Mouse (Mus musculus) yolk sac, embryonic 10.5 days (tissue): ENCODE measurements around the gene Ephb1.

Source experiments
- DNase-seq: peaks from one replicate; pipeline ENCODE4 v3.0.0-alpha.2; 2017; ENCODE audit warnings: low spot score

Gene Ephb1

GRCm38 (mm10) chr9:102354561-102354973 lies at the start of gene Ephb1:
Gene Ephb1 (minus strand): TSS chr9:102354693.
- peak; percentile 82 for DNase-seq

- peak; percentile 47 for DNase-seq
Observed at GRCm38 (mm10) chr9:102403086-102404021, 48.9 kb upstream of the Ephb1 start.

GRCm38 (mm10) chr9:102402671-102403070 lies 48.2 kb upstream of the Ephb1 start:
- DNase-seq, result peak; percentile 57

- peak; percentile 66 for DNase-seq
Observed at GRCm38 (mm10) chr9:102388266-102388665, 33.8 kb upstream of the Ephb1 start.

- DNase-seq, result no peak
Observed at GRCm38 (mm10) chr9:102386816-102387215, 32.3 kb upstream of the Ephb1 start.

- no peak for DNase-seq
Observed at GRCm38 (mm10) chr9:102380235-102380634, 25.7 kb upstream of the Ephb1 start.

GRCm38 (mm10) chr9:102374661-102375060 lies 20.2 kb upstream of the Ephb1 start:
- no peak for DNase-seq

- no peak for DNase-seq
Observed at GRCm38 (mm10) chr9:102373886-102374285, 19.4 kb upstream of the Ephb1 start.

GRCm38 (mm10) chr9:102371936-102372335 lies 17.4 kb upstream of the Ephb1 start:
- no peak for DNase-seq

- no peak for DNase-seq
Observed at GRCm38 (mm10) chr9:102371036-102371770, 16.7 kb upstream of the Ephb1 start.

GRCm38 (mm10) chr9:102370141-102370540 lies 15.6 kb upstream of the Ephb1 start:
- DNase-seq, result no peak

- no peak for DNase-seq
Observed at GRCm38 (mm10) chr9:102369141-102369540, 14.6 kb upstream of the Ephb1 start.

- no peak for DNase-seq
Observed at GRCm38 (mm10) chr9:102367796-102368195, 13.3 kb upstream of the Ephb1 start.

GRCm38 (mm10) chr9:102365536-102365935 lies 11.0 kb upstream of the Ephb1 start:
- DNase-seq, result no peak

- DNase-seq, result no peak
Observed at GRCm38 (mm10) chr9:102359311-102359710, 4.8 kb upstream of the Ephb1 start.

- DNase-seq, result no peak
Observed at GRCm38 (mm10) chr9:102358711-102359110, 4.2 kb upstream of the Ephb1 start.

GRCm38 (mm10) chr9:102358011-102358410 lies 3.5 kb upstream of the Ephb1 start:
- DNase-seq, result no peak

- no peak for DNase-seq
Observed at GRCm38 (mm10) chr9:102356516-102356915, 2.0 kb upstream of the Ephb1 start.

- no peak for DNase-seq
Observed at GRCm38 (mm10) chr9:102355726-102356125, 1.2 kb upstream of the Ephb1 start.

GRCm38 (mm10) chr9:102353636-102354491 lies 629 bp downstream of the Ephb1 start:
- peak; percentile 15 for DNase-seq

- DNase-seq, result no peak
Observed at GRCm38 (mm10) chr9:102353056-102353635, 1.3 kb downstream of the Ephb1 start.
